Mouse (Mus musculus): ENCODE results near the gene Gm49673. TPM values are rescaled to one million over a fixed set of nuclear protein-coding genes. Genes with fewer than 3 reads are reported as not detected.
"Not testable (repeated sequence)": the region's sequence is repeated elsewhere in the genome, so short reads cannot be mapped to it uniquely, and the experiment has no call there.

Gene Gm49673
- 4.3 and 8.5 TPM in 2 replicates for polyA plus RNA-seq (2012; rRNA removed)

- 2% methylated on average over 63 of the region's 67 CpGs for WGBS
- TF ChIP-seq POLR2A (IDR thresholded peaks at IDR 0.05; ENCODE audit: control insufficient read depth, extremely low read depth, insufficient read depth, low read length, poor library complexity): 0 out of 2 replicates have a peak, but pooled peaks have one; percentile 14
- peak within 1 kb of the TSS; percentile 46 for H3K27ac ChIP-seq (ENCODE audit: control insufficient read depth, insufficient read depth, low read length)
- not testable (repeated sequence) for H3K36me3 ChIP-seq (ENCODE audit: control insufficient read depth, insufficient read depth, low read length); H3K27me3 ChIP-seq (ENCODE audit: control insufficient read depth, insufficient read depth, low read length)
- peak within 1 kb of the TSS; percentile 76 for H3K4me3 ChIP-seq (ENCODE audit: control insufficient read depth, insufficient read depth, low read length)
- H3K4me1 ChIP-seq (replicated peaks; ENCODE audit: control insufficient read depth, insufficient read depth, low read length): peaks cover 14% of the 10 kb centered on the region
- DNase-seq: peak; percentile 37
These were observed at the start of gene Gm49673, which contains the start of gene Rnaset2a for GRCm38 (mm10) chr17:8147439-8148316. TSS of gene Gm49673 (minus strand) at chr17:8147788. TSS of gene Rnaset2a (minus strand) at chr17:8148097.

DNA sequence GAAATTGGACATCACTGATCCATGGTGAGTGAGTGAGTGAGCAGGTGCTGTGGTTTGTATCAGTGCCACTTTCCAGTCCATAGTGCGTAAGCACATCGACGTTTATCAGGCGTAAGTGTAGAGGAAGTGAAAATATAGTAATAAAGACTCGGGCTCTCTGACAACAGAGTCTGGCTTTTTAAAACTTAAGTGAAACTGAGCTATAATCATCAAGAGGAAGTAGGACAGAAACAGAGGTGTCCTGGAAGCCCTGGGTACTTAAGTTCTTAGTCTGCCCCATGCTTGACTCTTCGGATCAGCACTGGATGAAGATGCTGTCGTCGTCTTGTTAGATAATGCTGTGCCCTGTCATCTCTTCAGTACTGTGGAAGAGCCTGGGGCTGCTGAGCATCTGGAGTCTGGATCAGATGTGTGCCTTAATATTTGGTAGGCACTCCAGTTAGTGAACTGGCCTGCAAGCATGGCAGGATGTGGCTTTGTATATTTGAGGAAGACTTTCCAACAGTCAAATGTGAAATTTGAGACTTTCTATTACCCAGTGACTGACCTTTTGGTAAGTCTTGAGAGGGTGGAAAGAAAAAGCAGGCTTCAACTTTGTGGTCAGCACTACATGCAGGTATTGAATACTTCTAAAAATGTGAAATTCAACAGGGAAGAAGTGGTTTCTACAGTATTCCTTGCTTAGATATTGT, 48.2 kb upstream of the Gm49673 start:
- Histone ChIP-seq H3K27ac (ENCODE audit: control insufficient read depth, insufficient read depth, low read length) (no peak overlapping the region), H3K36me3 (ENCODE audit: control insufficient read depth, insufficient read depth, low read length) (peaks cover 43% of the 10 kb centered on the region), H3K4me3 (ENCODE audit: control insufficient read depth, insufficient read depth, low read length) (no peak overlapping the region), H3K27me3 (ENCODE audit: control insufficient read depth, insufficient read depth, low read length) (no peaks in the 10 kb centered on the region), H3K4me1 (replicated peaks; ENCODE audit: control insufficient read depth, insufficient read depth, low read length) (no peaks in the 10 kb centered on the region)
- TF ChIP-seq POLR2A (IDR thresholded peaks at IDR 0.05; ENCODE audit: control insufficient read depth, extremely low read depth, insufficient read depth, low read length, poor library complexity): no peak
- TF ChIP-seq CTCF (IDR thresholded peaks at IDR 0.05; ENCODE audit: borderline replicate concordance, control insufficient read depth, extremely low read depth, insufficient read depth, low read length, poor library complexity): no peak
- WGBS: 49% methylated on average over 8 of the region's 8 CpGs
- no peak for DNase-seq

GRCm38 (mm10) chr17:8193678-8194077, 46.1 kb upstream of the Gm49673 start:
- DNase-seq: no peak
- Histone ChIP-seq H3K36me3 (ENCODE audit: control insufficient read depth, insufficient read depth, low read length) (peaks cover 64% of the 10 kb centered on the region), H3K27me3 (ENCODE audit: control insufficient read depth, insufficient read depth, low read length) (no peaks in the 10 kb centered on the region), H3K4me3 (ENCODE audit: control insufficient read depth, insufficient read depth, low read length) (no peak overlapping the region), H3K4me1 (replicated peaks; ENCODE audit: control insufficient read depth, insufficient read depth, low read length) (no peaks in the 10 kb centered on the region), H3K27ac (ENCODE audit: control insufficient read depth, insufficient read depth, low read length) (no peak overlapping the region)
- WGBS: 97% methylated on average over 8 of the region's 8 CpGs
- no peak for TF ChIP-seq POLR2A (IDR thresholded peaks at IDR 0.05; ENCODE audit: control insufficient read depth, extremely low read depth, insufficient read depth, low read length, poor library complexity)
- TF ChIP-seq CTCF (IDR thresholded peaks at IDR 0.05; ENCODE audit: borderline replicate concordance, control insufficient read depth, extremely low read depth, insufficient read depth, low read length, poor library complexity): no peak

GRCm38 (mm10) chr17:8184217-8184616, 36.6 kb upstream of the Gm49673 start:
- H3K4me1 ChIP-seq (replicated peaks; ENCODE audit: control insufficient read depth, insufficient read depth, low read length): no peaks in the 10 kb centered on the region
- peaks cover 83% of the 10 kb centered on the region for H3K36me3 ChIP-seq (ENCODE audit: control insufficient read depth, insufficient read depth, low read length)
- H3K4me3 ChIP-seq (ENCODE audit: control insufficient read depth, insufficient read depth, low read length): no peak overlapping the region
- no peak for DNase-seq
- H3K27ac ChIP-seq (ENCODE audit: control insufficient read depth, insufficient read depth, low read length): no peak overlapping the region
- TF ChIP-seq POLR2A (IDR thresholded peaks at IDR 0.05; ENCODE audit: control insufficient read depth, extremely low read depth, insufficient read depth, low read length, poor library complexity) (no peak), CTCF (IDR thresholded peaks at IDR 0.05; ENCODE audit: borderline replicate concordance, control insufficient read depth, extremely low read depth, insufficient read depth, low read length, poor library complexity) (no peak)
- no peaks in the 10 kb centered on the region for H3K27me3 ChIP-seq (ENCODE audit: control insufficient read depth, insufficient read depth, low read length)
- 95% methylated on average over 7 of the region's 7 CpGs for WGBS

- Histone ChIP-seq H3K4me1 (replicated peaks; ENCODE audit: control insufficient read depth, insufficient read depth, low read length) (no peaks in the 10 kb centered on the region), H3K36me3 (ENCODE audit: control insufficient read depth, insufficient read depth, low read length) (peaks cover 79% of the 10 kb centered on the region), H3K27ac (ENCODE audit: control insufficient read depth, insufficient read depth, low read length) (no peak overlapping the region), H3K4me3 (ENCODE audit: control insufficient read depth, insufficient read depth, low read length) (no peak overlapping the region), H3K27me3 (ENCODE audit: control insufficient read depth, insufficient read depth, low read length) (no peaks in the 10 kb centered on the region)
- no peak for DNase-seq
- WGBS: 95% methylated on average over 5 of the region's 5 CpGs
- TF ChIP-seq CTCF (IDR thresholded peaks at IDR 0.05; ENCODE audit: borderline replicate concordance, control insufficient read depth, extremely low read depth, insufficient read depth, low read length, poor library complexity): no peak
- TF ChIP-seq POLR2A (IDR thresholded peaks at IDR 0.05; ENCODE audit: control insufficient read depth, extremely low read depth, insufficient read depth, low read length, poor library complexity): no peak
These were observed 36.2 kb upstream of the Gm49673 start for GRCm38 (mm10) chr17:8183815-8184214.

DNA sequence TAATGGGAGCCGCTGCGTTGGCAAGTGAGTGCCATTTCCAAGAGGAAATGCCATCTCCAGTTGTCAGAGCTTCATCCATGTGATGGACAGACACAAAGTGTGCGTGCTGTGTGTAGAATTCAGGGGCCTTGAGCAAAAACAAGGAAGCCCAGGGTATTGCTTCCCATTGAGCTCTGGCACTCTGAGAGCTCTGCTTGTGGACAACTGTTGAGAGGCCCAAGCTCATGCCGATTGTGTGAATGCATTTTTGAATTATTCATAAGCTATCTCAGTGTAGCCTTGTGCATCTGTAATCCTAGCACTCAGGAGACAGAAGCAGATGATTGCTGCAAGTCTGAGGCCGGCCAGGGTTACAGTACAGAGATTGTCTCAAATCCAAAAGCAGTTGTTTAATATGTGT, 29.5 kb upstream of the Gm49673 start:
- Histone ChIP-seq H3K4me3 (ENCODE audit: control insufficient read depth, insufficient read depth, low read length) (no peak overlapping the region), H3K27me3 (ENCODE audit: control insufficient read depth, insufficient read depth, low read length) (no peaks in the 10 kb centered on the region), H3K36me3 (ENCODE audit: control insufficient read depth, insufficient read depth, low read length) (peaks cover 72% of the 10 kb centered on the region), H3K4me1 (replicated peaks; ENCODE audit: control insufficient read depth, insufficient read depth, low read length) (no peaks in the 10 kb centered on the region), H3K27ac (ENCODE audit: control insufficient read depth, insufficient read depth, low read length) (no peak overlapping the region)
- no peak for TF ChIP-seq POLR2A (IDR thresholded peaks at IDR 0.05; ENCODE audit: control insufficient read depth, extremely low read depth, insufficient read depth, low read length, poor library complexity)
- no peak for TF ChIP-seq CTCF (IDR thresholded peaks at IDR 0.05; ENCODE audit: borderline replicate concordance, control insufficient read depth, extremely low read depth, insufficient read depth, low read length, poor library complexity)
- WGBS: 96% methylated on average over 5 of the region's 5 CpGs
- DNase-seq: no peak

All from thymus, adult 2 months (tissue).